Mouse (Mus musculus) heart, adult 8-10 months (tissue): ENCODE data around the gene A4gnt. TPM values are rescaled to one million over a fixed set of nuclear protein-coding genes. Genes with fewer than 3 reads are reported as not detected.
A peak's percentile ranks its signal among the peaks of the same experiment; 100 is the strongest.
"Not testable (repeated sequence)": the region's sequence is repeated elsewhere in the genome, so short reads cannot be mapped to it uniquely, and the experiment has no call there.

ENCODE experiments used
- DNase-seq: peaks from one replicate; pipeline ENCODE4 v3.0.0; 2022; ENCODE audit warnings: low spot score
- total RNA-seq, 4 experiments: library from RNA; stranded (reverse); gene quantifications; 2 replicates each; pipeline ENCODE4 v1.2.4; 2022

A4gnt gene
- not detected for total RNA-seq

GRCm38 (mm10) chr9:99612202-99612601, at the start of gene A4gnt:
Gene A4gnt (plus strand): TSS chr9:99612502.
- DNase-seq = no peak

DNA sequence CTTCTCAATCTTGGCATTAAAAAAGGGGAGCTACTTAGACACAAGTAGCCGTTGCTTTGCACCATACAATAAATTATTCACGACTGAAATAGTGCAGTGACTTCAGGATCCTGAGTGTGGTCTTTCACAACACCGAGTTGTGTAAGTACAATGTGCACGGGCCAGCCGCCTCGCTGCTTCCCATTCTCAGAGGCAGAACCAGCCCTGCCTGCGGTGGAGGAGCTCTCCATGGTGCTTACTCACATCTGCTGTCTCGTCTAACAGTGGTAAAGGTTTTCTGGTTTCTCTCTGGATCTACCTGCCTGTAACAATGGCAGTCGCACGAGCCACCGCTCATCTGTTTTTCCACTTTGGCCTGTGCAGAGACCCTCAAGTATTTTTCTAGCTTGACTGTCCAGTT, 48.6 kb upstream of the A4gnt start:
- peak; percentile 50 for DNase-seq

DNA sequence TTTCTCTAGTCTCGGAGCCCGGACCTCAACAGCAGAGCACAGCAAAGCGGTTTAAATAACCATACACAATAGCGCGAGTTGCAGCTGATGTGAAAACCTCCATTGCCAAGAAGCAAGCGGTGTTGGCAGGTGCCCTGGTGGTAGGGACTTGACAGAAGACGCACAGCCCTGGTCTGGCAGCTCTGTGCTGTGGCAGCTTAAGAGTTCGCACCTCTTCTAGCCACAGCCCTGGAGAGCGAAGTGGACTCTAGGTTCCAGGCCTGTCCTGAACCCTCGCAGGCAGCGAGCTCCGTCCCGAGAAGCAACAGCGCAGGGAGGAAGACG, 44.3 kb upstream of the A4gnt start:
- no peak for DNase-seq

DNA sequence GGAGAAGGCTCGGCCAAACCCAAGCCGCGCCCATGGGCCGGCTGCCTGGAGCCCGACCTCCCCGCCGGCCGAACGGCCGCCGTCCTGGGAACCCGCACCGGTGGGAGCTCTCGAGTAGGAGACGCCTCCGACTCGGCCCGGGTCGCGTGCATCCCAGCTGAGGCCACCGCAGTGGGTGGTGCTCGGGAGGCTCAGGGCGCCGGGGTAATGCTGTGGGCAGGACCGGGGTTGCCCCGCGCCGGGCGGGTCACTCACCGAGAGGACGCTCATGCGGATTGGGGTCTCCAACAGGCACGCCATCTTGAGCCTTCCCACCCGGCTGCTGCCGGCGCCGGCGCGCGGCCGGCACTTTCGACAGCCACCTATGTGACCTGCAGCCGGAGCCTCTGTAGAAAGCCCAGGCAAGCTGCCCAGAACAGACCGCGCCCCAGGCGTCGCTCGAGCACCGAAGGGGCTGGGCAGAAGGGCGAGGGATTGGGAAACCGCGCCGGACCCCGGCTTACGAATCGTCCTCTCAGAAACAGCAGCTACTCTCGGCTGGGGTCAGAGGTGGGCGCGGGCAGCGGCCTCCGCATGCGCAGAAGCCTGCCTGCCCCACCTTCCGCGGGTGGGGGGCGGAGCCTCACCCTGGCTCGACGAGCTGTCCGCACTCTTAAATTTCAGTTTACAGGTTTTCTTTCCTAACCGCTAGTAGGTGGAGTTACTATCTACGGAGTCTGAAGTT, 43.8 kb upstream of the A4gnt start, which contains the start of gene Armc8:
Gene Armc8, minus strand, starts transcription at position 553 of the 724 bp plus-strand sequence.
- DNase-seq = peak; percentile 83

GRCm38 (mm10) chr9:99569071-99569397, 43.3 kb upstream of the A4gnt start:
- DNase-seq = no peak

- peak; percentile 95 for DNase-seq
Measured at GRCm38 (mm10) chr9:99575677-99576480, 36.4 kb upstream of the A4gnt start, which contains the start of gene Dbr1. Gene Dbr1 (plus strand): TSS chr9:99575799.

DNA sequence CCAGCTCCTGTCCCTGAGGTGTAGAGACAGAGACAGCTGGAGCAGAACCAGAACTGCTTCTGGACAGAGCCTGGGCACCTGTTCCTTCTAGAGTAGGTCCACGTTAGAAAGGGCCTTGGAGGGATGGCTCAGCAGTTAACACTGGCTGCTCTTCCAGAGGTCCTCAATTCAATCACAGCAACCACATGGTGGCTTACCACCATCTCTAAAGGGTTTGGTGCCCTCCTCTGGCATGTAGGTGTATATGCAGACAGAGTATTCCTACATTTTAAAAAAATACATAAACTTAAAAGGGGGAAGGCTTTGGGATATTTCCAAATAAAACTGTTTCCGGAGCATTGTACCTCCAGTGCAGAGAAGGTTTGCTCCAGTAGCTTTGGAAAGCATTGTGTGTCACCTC, 31.6 kb upstream of the A4gnt start:
- peak; percentile 7 for DNase-seq

DNA sequence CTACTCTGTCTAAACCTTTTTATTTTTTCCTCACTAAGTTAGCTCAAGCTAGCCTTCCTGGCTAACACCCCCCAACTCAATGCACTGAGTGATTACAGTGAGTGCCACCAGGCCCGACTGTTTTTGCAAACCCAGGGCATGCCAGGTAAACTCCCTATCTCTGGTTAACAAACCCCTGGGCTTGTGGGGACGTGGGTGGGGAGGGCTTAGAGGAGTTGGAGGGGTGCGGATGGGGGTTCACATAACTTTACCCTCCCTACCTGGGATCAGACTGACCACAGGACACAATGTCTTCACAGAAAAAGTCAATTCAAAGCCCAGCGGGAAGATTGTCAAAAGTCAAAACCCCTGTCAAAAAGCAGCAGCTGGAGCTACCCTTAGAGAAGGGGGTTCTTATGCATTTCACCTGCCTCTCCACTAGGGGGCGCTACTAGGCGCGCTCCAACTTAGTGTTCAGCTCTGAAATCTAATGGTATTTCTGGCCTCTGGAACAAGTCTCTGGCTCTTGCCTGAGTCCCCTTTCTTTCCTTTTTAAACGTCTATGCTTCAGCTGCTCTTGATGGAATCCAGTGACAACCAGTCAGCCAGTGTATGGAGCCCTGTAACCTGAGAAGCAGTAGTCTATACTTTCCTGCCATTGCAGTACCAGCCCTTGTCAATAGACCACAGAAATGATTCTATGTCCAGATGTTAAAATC, 24.6 kb upstream of the A4gnt start:
- peak; percentile 21 for DNase-seq

DNA sequence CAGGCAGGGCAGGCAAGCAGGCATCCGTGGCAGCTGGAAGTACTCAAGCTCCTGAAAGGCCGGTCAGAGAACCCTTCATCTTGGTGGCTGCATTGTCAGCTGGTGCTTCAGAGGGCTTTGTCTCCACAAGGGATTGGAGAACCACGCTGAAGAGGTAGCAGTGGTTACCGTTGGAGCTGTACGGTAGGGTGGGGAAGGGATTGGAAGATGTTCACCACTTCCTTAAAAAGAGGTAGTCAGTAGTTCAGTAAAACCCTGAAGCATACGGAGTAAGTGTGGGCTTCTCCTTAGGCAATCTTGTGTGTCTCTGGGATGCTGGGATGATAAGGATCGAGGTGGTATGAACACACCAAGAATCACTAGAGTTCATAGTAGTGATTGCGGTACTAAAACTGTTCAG, 21.2 kb upstream of the A4gnt start:
- DNase-seq = no peak

DNA sequence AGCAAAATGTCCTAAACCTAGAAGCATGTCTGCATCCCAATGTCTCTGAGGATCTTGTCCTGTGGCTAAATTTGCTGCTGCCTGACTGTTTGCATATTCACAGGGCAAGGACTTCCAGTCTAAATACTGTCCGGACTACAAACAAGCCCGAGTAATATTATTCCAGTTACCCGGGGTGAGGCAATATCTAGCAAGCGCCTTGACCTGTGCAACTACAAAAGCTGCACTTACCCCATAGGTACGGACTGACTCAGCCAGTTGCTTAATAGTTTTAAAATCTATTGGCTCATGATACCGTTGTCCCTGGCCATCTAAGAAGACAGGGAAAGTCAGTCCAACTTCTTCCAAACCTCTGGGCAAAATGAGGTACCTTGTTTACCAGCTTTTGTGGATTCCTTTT, 13.2 kb upstream of the A4gnt start:
- not testable (repeated sequence) for DNase-seq

DNA sequence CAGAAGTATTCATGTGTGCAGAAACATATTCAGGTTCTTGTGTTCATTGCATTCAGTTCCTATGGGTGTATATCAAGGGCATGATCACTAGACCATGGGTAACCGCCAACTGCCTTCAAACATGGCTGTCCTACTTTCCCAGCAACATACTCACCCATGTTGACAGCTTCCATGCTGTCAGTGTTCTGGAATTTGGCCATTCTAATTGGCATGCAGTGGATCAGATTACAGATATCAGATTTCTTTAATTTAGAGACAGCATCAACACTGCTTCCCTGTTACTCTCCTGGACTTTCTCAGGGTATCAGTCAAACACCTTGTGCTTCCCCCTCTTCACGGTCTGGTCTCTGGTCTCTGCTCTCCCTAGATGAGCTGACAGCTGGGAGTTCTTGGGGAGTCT, 8.7 kb upstream of the A4gnt start:
- no peak for DNase-seq

- no peak for DNase-seq
Measured at GRCm38 (mm10) chr9:99619688-99620087, 7.4 kb downstream of the A4gnt start.

DNA sequence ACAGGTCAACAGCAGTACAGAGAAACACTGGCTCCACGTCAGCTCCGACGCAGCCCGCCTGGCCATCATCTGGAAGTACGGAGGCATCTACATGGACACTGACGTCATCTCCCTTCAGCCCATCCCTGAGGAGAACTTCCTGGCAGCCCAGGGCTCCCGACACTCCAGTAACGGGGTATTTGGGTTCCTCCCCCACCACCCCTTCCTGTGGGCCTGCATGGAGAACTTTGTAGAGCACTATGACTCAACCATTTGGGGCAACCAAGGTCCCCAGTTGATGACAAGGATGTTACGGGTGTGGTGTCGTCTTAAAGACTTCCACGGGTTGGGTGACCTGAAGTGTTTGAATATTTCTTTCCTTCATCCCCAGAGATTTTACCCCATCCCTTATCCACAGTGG, 7.9 kb downstream of the A4gnt start:
- DNase-seq = no peak

- no peak for DNase-seq
Measured at GRCm38 (mm10) chr9:99622034-99622433, 9.7 kb downstream of the A4gnt start.

- DNase-seq = no peak
Measured at GRCm38 (mm10) chr9:99622966-99623365, 10.7 kb downstream of the A4gnt start.

DNA sequence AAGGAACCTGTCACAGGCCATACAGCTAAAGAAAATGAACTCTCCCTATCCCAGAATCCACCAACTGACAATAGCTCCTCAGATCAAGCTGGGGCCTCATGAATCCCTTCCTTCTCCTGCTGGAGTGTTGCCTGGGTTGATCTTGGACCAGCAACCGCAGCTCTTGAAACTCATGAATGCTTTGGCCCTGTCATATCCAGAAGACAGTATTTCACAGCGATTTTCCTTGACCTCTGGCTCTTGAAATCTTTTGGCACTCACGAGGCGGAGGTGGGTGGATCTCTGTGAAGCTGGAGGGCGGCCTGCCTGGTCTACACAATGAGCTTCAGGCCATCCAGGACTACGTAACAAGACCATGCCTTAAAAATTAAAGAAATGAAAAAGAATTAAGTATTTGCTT, 11.8 kb downstream of the A4gnt start:
- peak; percentile 7 for DNase-seq

DNA sequence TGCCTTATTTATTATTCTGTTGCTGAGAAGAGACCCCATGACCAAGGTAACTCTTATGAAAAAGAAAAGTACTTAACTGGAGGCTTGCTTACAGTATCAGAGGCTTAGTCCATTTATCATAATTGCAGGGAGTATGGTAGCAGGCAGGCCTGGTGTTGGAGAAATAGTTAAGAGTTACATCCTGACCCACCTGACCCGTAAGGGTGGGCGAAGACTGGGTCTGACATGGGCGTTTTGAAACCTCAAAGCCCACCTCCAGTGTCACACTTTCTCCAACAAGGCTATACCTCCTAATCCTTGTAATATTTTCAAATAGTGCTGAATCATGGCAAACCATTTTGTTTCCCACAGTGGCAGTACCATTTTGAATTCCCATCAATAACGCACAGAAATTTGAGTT, 16.3 kb downstream of the A4gnt start:
- DNase-seq = no peak

- DNase-seq = peak; percentile 25
Measured at GRCm38 (mm10) chr9:99629281-99630011, 17.1 kb downstream of the A4gnt start, which contains the start of gene Dzip1l. Gene Dzip1l (plus strand): TSS chr9:99629496.

DNA sequence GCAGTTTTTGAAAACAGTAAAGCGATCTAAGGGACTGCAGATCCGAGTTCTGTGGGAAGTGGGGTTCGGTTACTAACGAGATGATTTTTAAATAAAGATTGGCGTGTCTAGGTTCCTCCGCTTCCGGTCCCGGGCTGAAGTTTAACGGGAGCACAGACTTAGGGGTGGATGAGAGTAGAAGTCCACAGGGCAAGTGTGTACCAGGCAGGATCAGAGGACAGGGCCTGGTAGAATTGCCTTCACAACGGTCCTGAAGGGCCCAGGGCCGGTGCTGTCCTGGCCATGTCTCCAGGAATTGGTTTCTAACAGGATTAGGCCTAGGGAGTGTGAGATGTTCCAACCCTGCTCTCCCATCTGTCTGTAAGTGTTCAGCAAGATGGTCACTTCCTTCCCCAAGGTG, 17.8 kb downstream of the A4gnt start:
- DNase-seq = peak; percentile 9

GRCm38 (mm10) chr9:99630528-99631125, 18.3 kb downstream of the A4gnt start:
- DNase-seq = no peak

DNA sequence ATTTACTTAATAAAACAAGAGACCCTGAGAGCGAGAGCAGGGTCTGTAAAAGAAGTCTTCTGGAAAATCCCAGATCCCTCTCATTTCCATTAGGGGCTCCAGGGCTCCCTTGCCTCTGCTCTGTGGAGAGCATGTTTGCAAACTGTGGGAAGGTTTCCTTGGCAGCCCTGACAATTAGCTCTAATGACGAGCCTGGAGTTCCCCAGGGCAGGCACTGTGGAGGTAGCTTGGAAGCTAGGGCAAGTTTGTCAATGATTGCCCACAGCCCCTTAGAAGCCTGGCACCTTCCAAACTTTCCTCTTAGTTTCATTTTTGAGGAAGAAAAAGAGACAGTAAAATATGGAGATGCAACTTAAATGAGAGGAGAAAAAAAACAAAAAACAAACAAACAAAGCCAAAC, 19.5 kb downstream of the A4gnt start:
- DNase-seq = no peak
